Mouse (Mus musculus): ENCODE measurements at regions not wholly inside any gene's neighbourhood (a gene's known extent, or its start where the extent isn't known, plus 50 kb on each side); places are given as distances from the start of the nearest gene placed in this dataset.

GRCm38 (mm10) chr5:96939273-96939672 is 58.2 kb upstream of the Bmp2k start:
- no peaks in the 10 kb centered on the region for H3K27me3 ChIP-seq (ENCODE audit: insufficient read depth, low read length)
- no peaks in the 10 kb centered on the region for H3K9me3 ChIP-seq (replicated peaks)
- ATAC-seq (ENCODE audit: extremely low read depth, insufficient number of reproducible peaks, low FRiP score, poor library complexity, severe bottlenecking), result no peak
- H3K4me1 ChIP-seq (ENCODE audit: insufficient read depth, low read depth, low read length), result peaks cover 76% of the 10 kb centered on the region
- H3K4me3 ChIP-seq (ENCODE audit: low read depth, low read length), result peak overlapping the region; percentile 52; the same call in 1 of the 2 replicates
- DNase-seq (ENCODE audit: low spot score), result no peak
- TF ChIP-seq TAL1 (conservative IDR thresholded peaks at IDR 0.05; ENCODE audit: low read depth, low read length) (no peak), POLR2AphosphoS5 (IDR thresholded peaks at IDR 0.05; ENCODE audit: insufficient replicate concordance, low read depth, low read length) (no peak), GATA2 (IDR thresholded peaks at IDR 0.05; ENCODE audit: borderline replicate concordance, low read depth, low read length) (no peak), CTCF (IDR thresholded peaks at IDR 0.05; ENCODE audit: low read depth, low read length) (no peak), GATA1 (IDR thresholded peaks at IDR 0.05; ENCODE audit: borderline replicate concordance, low read length) (no peak)
- peaks cover 6% of the 10 kb centered on the region for H3K36me3 ChIP-seq (replicated peaks)

DNA sequence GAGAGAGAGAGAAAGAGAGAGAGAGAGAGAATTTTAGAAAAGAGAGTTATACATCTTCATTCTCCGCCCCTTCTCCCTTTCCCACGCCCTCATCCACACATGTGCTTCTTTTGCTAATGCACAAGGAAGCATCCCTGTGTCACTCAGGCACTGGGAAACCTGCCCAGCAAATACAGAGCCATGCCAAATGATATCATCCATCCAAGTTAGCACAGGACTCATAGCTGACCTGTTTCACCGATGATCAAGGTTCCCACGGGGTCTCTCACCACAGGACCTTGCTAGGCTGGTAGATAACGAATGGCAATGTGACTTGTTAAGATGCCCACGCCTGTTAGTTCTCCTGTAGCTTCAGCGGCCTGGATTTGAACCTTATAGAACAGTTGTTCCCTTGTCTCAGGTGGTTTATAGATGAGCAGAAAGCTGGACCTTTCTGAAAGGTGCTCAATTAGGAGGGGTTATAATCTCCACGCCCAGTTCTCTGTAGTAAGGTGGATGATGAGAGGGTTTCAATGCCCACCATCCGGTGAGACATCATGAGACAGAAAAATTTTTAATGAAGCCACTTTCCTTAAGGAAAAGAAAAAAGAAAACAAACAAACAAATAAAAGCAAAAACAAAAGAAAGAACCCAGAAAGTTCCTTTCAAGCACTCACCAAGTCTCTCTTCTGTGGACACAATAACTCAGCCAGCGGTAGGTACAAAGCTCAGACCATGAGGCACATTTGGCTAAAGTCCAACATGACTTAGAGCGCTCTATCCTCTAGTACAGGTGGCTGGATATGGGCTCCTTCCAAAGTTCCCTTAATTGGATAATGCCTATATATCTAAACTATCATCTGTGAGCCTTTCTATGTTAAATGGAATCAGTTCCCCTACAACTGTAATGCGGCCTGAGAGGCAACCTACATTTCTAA is 57.1 kb upstream of the Bmp2k start:
- DNase-seq (ENCODE audit: low spot score), result no peak
- no peaks in the 10 kb centered on the region for H3K27me3 ChIP-seq (ENCODE audit: insufficient read depth, low read length)
- H3K4me1 ChIP-seq (ENCODE audit: insufficient read depth, low read depth, low read length), result peaks cover 79% of the 10 kb centered on the region
- no peak for TF ChIP-seq GATA2 (IDR thresholded peaks at IDR 0.05; ENCODE audit: borderline replicate concordance, low read depth, low read length)
- H3K4me3 ChIP-seq (ENCODE audit: low read depth, low read length), result no peak overlapping the region
- no peak for ATAC-seq (ENCODE audit: extremely low read depth, insufficient number of reproducible peaks, low FRiP score, poor library complexity, severe bottlenecking)
- peaks cover 6% of the 10 kb centered on the region for H3K36me3 ChIP-seq (replicated peaks)
- no peaks in the 10 kb centered on the region for H3K9me3 ChIP-seq (replicated peaks)

GRCm38 (mm10) chr5:96941087-96941468 is 56.4 kb upstream of the Bmp2k start:
- Histone ChIP-seq H3K36me3 (replicated peaks) (peaks cover 6% of the 10 kb centered on the region), H3K27me3 (ENCODE audit: insufficient read depth, low read length) (no peaks in the 10 kb centered on the region), H3K4me3 (ENCODE audit: low read depth, low read length) (no peak overlapping the region), H3K4me1 (ENCODE audit: insufficient read depth, low read depth, low read length) (peaks cover 75% of the 10 kb centered on the region), H3K9me3 (replicated peaks) (no peaks in the 10 kb centered on the region)
- ATAC-seq (ENCODE audit: extremely low read depth, insufficient number of reproducible peaks, low FRiP score, poor library complexity, severe bottlenecking) (no peak), DNase-seq (ENCODE audit: low spot score) (no peak)
- TF ChIP-seq POLR2AphosphoS5 (IDR thresholded peaks at IDR 0.05; ENCODE audit: insufficient replicate concordance, low read depth, low read length) (no peak), GATA1 (IDR thresholded peaks at IDR 0.05; ENCODE audit: borderline replicate concordance, low read length) (no peak), CTCF (IDR thresholded peaks at IDR 0.05; ENCODE audit: low read depth, low read length) (no peak), TAL1 (conservative IDR thresholded peaks at IDR 0.05; ENCODE audit: low read depth, low read length) (no peak), GATA2 (IDR thresholded peaks at IDR 0.05; ENCODE audit: borderline replicate concordance, low read depth, low read length) (no peak)

DNA sequence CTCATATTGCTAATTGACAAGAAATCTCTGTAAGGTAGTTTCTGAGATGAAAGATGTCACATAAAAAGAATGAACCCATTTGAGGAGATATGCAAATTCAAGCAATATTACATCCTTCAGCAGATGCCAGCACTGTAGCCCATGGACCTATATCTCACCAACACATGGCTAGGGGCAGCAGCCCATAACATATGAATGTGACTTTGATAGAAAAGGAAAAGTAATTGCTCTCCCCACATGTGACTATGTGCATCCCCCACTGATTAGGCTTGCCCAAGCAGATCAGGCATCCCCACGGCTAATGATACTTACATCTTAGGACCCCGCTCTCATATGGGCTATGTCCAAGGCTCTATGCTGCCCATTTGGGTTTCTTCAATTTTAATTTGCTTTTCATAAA is 56.0 kb upstream of the Bmp2k start:
- Histone ChIP-seq H3K36me3 (replicated peaks) (peaks cover 6% of the 10 kb centered on the region), H3K4me1 (ENCODE audit: insufficient read depth, low read depth, low read length) (peaks cover 71% of the 10 kb centered on the region), H3K27me3 (ENCODE audit: insufficient read depth, low read length) (no peaks in the 10 kb centered on the region), H3K9me3 (replicated peaks) (no peaks in the 10 kb centered on the region), H3K4me3 (ENCODE audit: low read depth, low read length) (no peak overlapping the region)
- ATAC-seq (ENCODE audit: extremely low read depth, insufficient number of reproducible peaks, low FRiP score, poor library complexity, severe bottlenecking), result no peak
- DNase-seq (ENCODE audit: low spot score), result no peak
- TF ChIP-seq POLR2AphosphoS5 (IDR thresholded peaks at IDR 0.05; ENCODE audit: insufficient replicate concordance, low read depth, low read length), result no peak
- TF ChIP-seq GATA2 (IDR thresholded peaks at IDR 0.05; ENCODE audit: borderline replicate concordance, low read depth, low read length), result no peak
- no peak for TF ChIP-seq TAL1 (conservative IDR thresholded peaks at IDR 0.05; ENCODE audit: low read depth, low read length)
- no peak for TF ChIP-seq CTCF (IDR thresholded peaks at IDR 0.05; ENCODE audit: low read depth, low read length)
- TF ChIP-seq GATA1 (IDR thresholded peaks at IDR 0.05; ENCODE audit: borderline replicate concordance, low read length), result no peak

Measured in G1E (cell line).